Mouse (Mus musculus) urinary bladder, adult 2 months (tissue): ENCODE data around the gene Kmt5c. TPM values are rescaled to one million over a fixed set of nuclear protein-coding genes. Genes with fewer than 3 reads are reported as not detected.

Experiments
- DNase-seq: peaks from one replicate; pipeline ENCODE4 v3.0.0; 2022; ENCODE audit warnings: low spot score
- polyA plus RNA-seq: library from polyadenylated mRNA; depleted of rRNA; stranded (reverse); fragments of >200 nt; gene quantifications from 2 replicates; pipeline ENCODE4 v1.2.3, GENCODE M21; 2012; rRNA removed

Gene Kmt5c
- polyA plus RNA-seq, result 69.0 and 73.6 TPM in 2 replicates

DNA sequence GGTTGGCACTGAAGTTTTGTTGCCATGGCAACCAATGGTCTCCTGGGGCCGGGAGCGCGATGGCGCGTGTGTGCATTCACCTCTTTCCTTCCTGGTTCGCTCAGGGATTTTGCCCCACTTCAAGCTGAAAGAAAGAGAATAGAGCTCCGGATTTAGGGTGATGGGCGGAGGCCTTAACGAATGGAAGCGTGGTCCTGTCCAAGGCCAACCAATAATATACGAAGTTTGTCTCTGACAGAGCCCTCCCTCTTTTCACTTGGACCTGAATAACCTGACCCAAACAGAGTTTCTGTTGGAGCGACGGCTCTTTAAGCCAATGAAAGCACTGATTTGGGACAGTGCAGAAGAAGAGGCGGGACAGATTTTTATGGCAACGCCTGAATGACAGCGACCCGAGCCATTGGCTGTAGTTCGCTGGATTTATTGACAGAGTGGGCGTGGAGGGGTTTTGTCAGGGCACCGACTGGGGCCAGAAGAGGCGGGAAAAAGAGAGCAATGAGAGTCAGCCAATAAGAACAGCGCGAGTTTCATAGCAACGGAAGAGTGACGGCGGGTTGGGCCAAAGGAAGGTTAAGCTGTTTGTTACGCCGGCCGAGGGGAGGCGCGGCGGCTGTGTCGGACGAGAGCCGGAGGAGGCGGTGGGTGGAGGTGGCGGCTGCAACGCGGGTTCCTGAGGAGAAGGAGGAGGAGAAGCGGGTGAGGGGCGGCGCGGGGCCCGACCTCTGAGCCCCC, at the start of gene Kmt5c:
TSS of gene Kmt5c (plus strand) at position 572 of the 732 bp plus-strand sequence.
- DNase-seq, result peak; percentile 87

DNA sequence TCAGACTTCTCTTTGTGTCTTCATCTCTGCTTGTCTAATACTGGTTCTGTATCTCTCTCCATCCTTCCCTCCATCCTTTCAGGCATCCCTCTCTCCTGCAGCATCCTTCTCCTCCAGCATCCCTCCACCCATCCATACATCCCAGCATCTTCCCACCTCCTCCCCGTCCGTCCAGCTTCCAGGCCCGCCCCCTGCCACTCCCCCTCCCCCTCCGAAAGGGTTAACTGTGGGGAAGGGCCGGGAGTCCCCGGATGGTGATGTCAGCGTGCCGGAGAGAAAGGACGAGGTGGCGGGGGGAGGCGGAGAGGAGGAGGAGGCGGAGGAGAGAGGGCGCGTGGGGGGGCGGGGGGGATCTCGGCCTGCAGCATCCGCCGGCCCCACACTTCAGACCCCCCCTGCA, 49.5 kb upstream of the Kmt5c start, which contains the start of gene Brsk1:
TSS of gene Brsk1 (plus strand) at position 218 of the 400 bp plus-strand sequence.
- no peak for DNase-seq

DNA sequence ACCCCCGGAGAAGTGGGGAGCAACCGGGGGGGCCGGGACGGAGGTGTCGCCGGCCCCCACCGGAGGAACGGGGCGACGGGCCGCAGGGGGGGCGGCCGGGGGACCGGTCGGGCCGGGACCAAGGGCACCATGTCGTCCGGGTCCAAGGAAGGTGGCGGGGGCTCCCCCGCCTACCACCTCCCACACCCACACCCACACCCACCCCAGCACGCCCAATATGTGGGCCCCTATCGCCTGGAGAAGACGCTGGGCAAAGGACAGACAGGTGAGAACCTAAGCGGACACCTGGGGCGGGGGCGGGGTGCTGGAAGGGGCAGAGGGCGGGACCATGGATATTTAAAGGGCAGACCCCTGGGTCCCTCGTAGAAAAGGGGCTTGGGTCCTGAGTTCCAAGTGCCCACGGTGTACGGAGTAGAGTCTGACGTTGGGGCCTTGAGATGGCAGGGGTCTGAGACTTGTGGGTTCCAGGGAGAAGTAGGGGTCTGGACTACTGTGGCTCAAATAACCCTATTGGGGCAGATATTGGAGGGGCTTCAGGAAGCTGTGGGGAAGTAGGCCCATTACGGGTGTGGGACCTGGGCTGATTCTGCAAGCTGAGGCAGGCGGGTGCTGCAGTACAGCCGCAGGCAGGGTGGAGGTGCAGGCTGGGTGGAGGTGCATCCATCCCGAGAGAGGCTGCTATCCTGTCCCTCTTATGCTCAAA, 48.8 kb upstream of the Kmt5c start:
- DNase-seq, result no peak

DNA sequence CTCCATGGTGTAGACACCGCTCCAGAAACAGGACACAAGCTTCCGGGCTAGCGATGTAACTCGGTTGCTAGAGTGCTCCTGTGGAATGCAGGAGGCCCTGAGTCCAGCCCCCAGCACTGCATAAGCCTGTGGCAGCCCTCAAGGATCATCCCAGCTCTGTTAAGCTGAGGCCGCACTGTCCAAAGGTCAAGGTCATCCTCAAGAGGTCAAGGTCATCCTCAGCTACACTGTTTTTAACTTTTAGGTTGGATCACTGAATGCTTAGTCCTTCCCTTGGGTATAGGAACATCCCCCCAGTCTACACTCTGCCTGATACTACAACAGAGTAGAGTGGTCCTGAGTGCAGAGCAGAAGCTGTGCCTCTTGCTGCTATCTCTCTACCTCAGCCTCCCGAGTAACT, 46.9 kb upstream of the Kmt5c start:
- no peak for DNase-seq

- DNase-seq, result no peak
Measured at GRCm38 (mm10) chr7:4702334-4702733, 37.6 kb upstream of the Kmt5c start.

DNA sequence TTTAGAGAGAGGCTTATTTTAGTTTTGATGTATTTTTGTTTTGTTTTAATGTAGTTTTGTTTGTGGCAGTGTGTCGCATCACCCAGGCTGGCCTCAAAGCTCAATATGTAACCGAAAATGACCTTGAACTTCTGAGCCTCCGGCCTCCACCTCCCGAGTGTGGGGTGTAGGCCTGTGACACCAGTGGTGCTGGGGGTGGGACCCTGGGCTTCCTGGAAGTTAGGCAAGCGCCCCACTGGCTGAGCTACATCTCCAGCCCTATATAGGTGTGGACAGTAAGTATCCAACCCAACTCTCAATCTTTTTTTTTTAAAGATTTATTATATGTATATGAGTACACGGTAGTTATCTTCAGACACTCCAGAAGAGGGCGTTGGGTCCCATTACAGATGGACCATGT, 36.7 kb upstream of the Kmt5c start:
- no peak for DNase-seq

- no peak for DNase-seq
Measured at GRCm38 (mm10) chr7:4705098-4705497, 34.8 kb upstream of the Kmt5c start.

DNA sequence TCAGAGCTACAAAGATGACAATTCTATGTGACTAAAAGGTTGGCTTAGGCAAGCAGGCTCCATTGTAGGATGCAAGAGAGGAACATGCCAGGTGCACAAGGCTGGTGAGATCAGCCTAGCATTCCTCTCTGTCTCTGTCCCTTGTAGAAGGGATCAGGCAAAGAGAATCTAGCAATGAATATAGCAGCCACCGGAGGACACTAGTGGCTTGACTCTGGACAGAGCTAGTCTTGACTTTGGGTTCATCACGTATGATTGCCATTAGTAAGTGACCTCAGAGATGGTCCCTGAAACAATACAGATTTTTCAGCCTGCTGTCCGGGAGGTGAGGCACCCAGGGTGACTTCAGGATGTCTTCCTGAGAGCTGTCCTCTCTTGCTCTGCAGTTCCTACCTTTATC, 27.3 kb upstream of the Kmt5c start:
- no peak for DNase-seq

- no peak for DNase-seq
Measured at GRCm38 (mm10) chr7:4716955-4717354, 23.0 kb upstream of the Kmt5c start.

DNA sequence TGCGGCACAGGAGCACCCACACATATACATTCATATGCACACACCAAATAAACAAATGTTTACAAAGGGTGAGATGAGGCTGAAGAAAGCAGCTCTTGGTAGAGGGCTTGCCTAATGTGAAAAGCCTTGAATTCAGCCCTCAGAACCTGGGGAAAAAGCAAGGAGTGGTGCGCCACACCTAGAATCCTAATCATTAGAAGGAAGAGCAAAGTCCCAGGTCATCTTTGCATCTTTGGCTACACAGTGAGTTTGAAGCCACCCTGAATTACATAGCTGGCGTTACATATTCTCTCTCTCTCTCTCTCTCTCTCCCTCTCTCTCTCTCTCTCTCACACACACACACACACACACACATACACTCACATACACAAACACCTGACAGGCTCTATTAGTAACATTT, 20.6 kb upstream of the Kmt5c start:
- no peak for DNase-seq

DNA sequence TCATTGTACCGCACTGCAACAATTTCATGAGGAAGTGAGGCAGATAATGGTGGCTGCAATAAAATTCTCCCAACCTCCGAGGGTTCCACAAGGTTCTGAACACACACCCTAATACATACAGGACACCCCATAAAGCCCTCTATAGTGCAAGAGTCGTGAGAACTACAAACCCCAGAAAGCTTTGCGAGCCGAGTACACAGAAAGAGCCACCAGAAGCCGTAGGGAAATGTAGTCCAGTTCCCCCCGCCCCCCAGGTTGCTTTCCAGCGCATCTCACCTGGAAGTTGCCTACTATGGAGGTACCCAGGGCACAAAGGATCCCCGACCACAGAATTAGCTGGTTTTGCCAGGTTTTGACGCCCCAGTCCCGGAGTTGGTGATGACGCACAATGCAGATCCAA, 16.4 kb upstream of the Kmt5c start:
- no peak for DNase-seq

DNA sequence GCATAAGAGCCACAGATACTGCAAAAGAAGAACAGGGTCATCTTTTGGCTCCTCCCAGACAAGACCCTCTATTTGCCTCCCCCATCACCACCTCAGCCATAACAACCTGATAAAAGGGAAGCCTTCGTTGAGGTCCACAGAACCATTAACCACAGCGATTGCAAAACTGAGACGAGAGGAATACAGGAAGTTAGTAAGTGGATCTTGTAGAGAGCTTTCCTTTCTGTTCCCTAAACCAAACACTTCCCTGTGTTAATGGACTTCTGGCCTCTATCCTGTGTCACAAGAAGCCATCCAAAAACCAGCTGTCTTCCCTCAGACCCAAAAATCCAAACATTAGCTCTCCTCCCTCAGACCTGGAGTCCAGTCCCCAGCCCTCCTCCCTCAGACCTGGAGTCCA, 15.6 kb upstream of the Kmt5c start:
- no peak for DNase-seq

- no peak for DNase-seq
Measured at GRCm38 (mm10) chr7:4725169-4725568, 14.7 kb upstream of the Kmt5c start, which contains the start of gene Tmem150b. TSS of gene Tmem150b (minus strand) at chr7:4725249.

- DNase-seq, result no peak
Measured at GRCm38 (mm10) chr7:4731090-4731489, 8.8 kb upstream of the Kmt5c start.

GRCm38 (mm10) chr7:4732968-4733392, 6.9 kb upstream of the Kmt5c start:
- DNase-seq, result no peak

DNA sequence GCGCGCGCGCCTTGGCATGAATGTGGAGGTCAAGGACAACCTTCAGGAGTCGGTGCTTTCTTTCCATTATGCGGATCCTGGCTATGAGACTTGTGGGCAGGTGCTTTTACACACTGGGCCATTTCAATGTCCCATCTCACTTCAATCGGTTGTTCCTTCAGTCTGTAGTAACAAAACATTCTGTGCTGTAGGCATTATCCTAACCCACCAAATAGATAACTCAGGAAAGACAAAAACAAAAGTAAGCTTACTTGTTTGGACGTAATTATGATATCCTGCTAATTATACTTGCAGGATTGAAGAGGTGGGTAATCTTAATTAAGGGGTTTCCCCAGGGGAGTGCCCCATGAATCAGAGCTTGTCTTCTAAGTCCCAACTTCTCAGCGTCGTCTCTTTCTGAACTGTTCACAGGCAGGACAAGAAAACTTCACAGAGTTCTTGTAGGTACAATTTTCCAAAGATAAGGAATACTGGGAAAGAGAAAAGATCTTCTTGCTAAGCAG, 823 bp upstream of the Kmt5c start:
- no peak for DNase-seq

- no peak for DNase-seq
Measured at GRCm38 (mm10) chr7:4740309-4740727, 403 bp downstream of the Kmt5c start.

GRCm38 (mm10) chr7:4741151-4741550, 1.2 kb downstream of the Kmt5c start:
- no peak for DNase-seq

- no peak for DNase-seq
Measured at GRCm38 (mm10) chr7:4741672-4742481, 2.0 kb downstream of the Kmt5c start.

- no peak for DNase-seq
Measured at GRCm38 (mm10) chr7:4742482-4742819, 2.5 kb downstream of the Kmt5c start.

DNA sequence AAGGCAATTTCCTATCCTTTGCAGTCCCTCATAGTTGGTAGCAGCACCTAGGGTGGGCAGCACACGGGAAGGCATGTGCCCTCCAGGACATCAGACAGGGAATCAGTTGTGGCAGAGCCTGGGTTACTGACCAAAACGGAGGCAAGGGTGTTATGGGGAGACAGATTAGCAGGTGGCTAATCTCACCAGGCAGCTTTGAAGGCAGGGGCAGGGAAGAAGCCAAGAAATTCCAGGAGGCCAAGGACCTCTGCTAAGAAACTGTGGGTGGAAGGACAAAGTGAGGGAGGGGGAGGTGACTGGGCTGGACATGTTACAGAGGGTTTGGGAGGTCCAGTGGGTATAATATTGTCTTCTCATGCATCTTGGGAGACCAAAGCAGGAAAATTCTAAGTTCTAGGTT, 3.4 kb downstream of the Kmt5c start:
- DNase-seq, result no peak

DNA sequence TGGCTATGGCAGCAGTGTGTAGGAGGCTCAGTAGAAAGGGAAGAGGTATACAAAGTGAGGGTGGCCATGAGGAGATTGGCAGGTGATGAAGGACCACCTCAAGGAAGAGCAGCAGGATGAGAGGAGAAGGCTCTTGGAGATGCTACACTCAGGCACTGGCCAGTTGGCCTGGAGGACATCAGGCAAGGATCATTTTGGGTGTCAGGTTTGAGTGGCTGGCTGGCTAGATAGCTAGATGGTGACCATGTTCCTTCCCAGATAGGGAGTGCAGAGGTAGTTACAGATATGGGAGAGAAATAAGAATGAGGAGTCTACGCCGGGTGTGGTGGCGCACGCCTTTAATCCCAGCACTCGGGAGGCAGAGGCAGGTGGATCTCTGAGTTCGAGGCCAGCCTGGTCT, 5.0 kb downstream of the Kmt5c start:
- no peak for DNase-seq
